Mouse (Mus musculus): ENCODE data around the gene Jag2. TPM values are rescaled to one million over a fixed set of nuclear protein-coding genes. Genes with fewer than 3 reads are reported as not detected.

The Jag2 gene
- total RNA-seq, 2 experiments from 2014 or later: 31.5 to 38.6 TPM

- no peak for DNase-seq
These were observed 25.6 kb downstream of the Jag2 start for GRCm38 (mm10) chr12:112903941-112904340.

- DNase-seq: no peak
These were observed 28.9 kb downstream of the Jag2 start for GRCm38 (mm10) chr12:112900641-112901040.

GRCm38 (mm10) chr12:112898960-112899359, 30.6 kb downstream of the Jag2 start:
- no peak for DNase-seq

- DNase-seq: no peak
These were observed 31.2 kb downstream of the Jag2 start for GRCm38 (mm10) chr12:112898351-112898750.

- DNase-seq: peak; percentile 66 to 86
These were observed 31.9 kb downstream of the Jag2 start for GRCm38 (mm10) chr12:112897522-112898212.

GRCm38 (mm10) chr12:112894969-112895368, 34.6 kb downstream of the Jag2 start:
- DNase-seq: peak; percentile 41 to 67

- no peak for DNase-seq
These were observed 35.2 kb downstream of the Jag2 start for GRCm38 (mm10) chr12:112894303-112894884.

- no peak for DNase-seq
These were observed 44.1 kb downstream of the Jag2 start for GRCm38 (mm10) chr12:112885465-112885864.

- DNase-seq: no peak
These were observed 48.2 kb downstream of the Jag2 start for GRCm38 (mm10) chr12:112881301-112881815.

- DNase-seq: no peak
These were observed 48.9 kb downstream of the Jag2 start for GRCm38 (mm10) chr12:112880661-112881060.

GRCm38 (mm10) chr12:112879731-112880130, 49.8 kb downstream of the Jag2 start:
- DNase-seq: no peak

- no peak for DNase-seq
These were observed 52.0 kb downstream of the Jag2 start for GRCm38 (mm10) chr12:112877607-112878020.

GRCm38 (mm10) chr12:112877073-112877576, 52.5 kb downstream of the Jag2 start:
- no peak for DNase-seq

- DNase-seq: peak; percentile 76 to 89
These were observed 53.1 kb downstream of the Jag2 start for GRCm38 (mm10) chr12:112876332-112877072.

- peak; percentile 91 to 96 for DNase-seq
These were observed 54.2 kb downstream of the Jag2 start for GRCm38 (mm10) chr12:112875225-112876013.

GRCm38 (mm10) chr12:112874199-112874598, 55.4 kb downstream of the Jag2 start:
- DNase-seq: no peak

- DNase-seq: peak in 1 of 2 experiments; percentile 77
These were observed 56.0 kb downstream of the Jag2 start for GRCm38 (mm10) chr12:112873452-112874190.

GRCm38 (mm10) chr12:112872991-112873390, 56.6 kb downstream of the Jag2 start:
- DNase-seq: no peak

- DNase-seq: no peak
These were observed 58.3 kb downstream of the Jag2 start for GRCm38 (mm10) chr12:112871272-112871671.

- no peak for DNase-seq
These were observed 58.8 kb downstream of the Jag2 start for GRCm38 (mm10) chr12:112870775-112871174.

GRCm38 (mm10) chr12:112869783-112870204, 59.8 kb downstream of the Jag2 start:
- no peak for DNase-seq
